ENCODE assay signal across 22 mouse cellular contexts in genomic region chr4:45441778-45442177, GRCm38 (mm10). TPM values are rescaled to one million over a fixed set of nuclear protein-coding genes. Genes with fewer than 3 reads are reported as not detected.
DNase-seq lines count a peak whose midpoint lies in the region; ATAC-seq lines count a peak whose summit lies in the region.
"Had no signal": no experiment of that assay in that cellular context is flagged by ENCODE, and none has a peak within 500 bp of the region (broad histone marks: within the 10 kb centered on the region; RNA-seq: fewer than 3 reads in every experiment).

No protein-coding gene starts in this region.

- 68% methylated on average over 1 of the region's 1 CpGs for WGBS in heart, embryonic 12.5 days
- 67% methylated on average over 1 of the region's 1 CpGs for WGBS in hindbrain, embryonic 10.5 days
- WGBS in hindbrain, embryonic 11.5 days: 53% methylated on average over 1 of the region's 1 CpGs

- H3K27ac ChIP-seq in heart, embryonic 12.5 days (ENCODE audit: poor library complexity, severe bottlenecking): 0 out of 2 replicates have a peak overlapping the region, but pooled peaks have one; percentile 29
- H3K27ac ChIP-seq in hindbrain, embryonic 10.5 days: 0 out of 2 replicates have a peak overlapping the region, but pooled peaks have one; percentile 9
- H3K27ac ChIP-seq in hindbrain, embryonic 11.5 days (ENCODE audit: low read depth, low read length): no peak overlapping the region
- H3K27ac ChIP-seq: hindbrain, embryonic 14.5 days; hindbrain, postnatal 0 days had no signal

- H3K9ac ChIP-seq in heart, embryonic 12.5 days: no peak overlapping the region
- H3K9ac ChIP-seq in hindbrain, embryonic 11.5 days (ENCODE audit: low read depth, low read length): no peak overlapping the region
- H3K9ac ChIP-seq: hindbrain, embryonic 14.5 days had no signal

- no peak overlapping the region for H3K4me2 ChIP-seq in heart, embryonic 12.5 days
- H3K4me2 ChIP-seq in hindbrain, embryonic 11.5 days (replicated peaks; ENCODE audit: low read depth, low read length): no peak overlapping the region
- H3K4me2 ChIP-seq: hindbrain, embryonic 14.5 days had no signal

- peaks cover 93% of the 10 kb centered on the region for H3K4me1 ChIP-seq in heart, embryonic 12.5 days (replicated peaks)
- peaks cover 81% of the 10 kb centered on the region for H3K4me1 ChIP-seq in hindbrain, embryonic 10.5 days (replicated peaks)
- H3K4me1 ChIP-seq in hindbrain, embryonic 11.5 days (replicated peaks; ENCODE audit: control insufficient read depth, insufficient read depth, low read length): peaks cover 6% of the 10 kb centered on the region; the same call in 1 of the 2 replicates

- no peaks in the 10 kb centered on the region; the same call in none of the 2 replicates for H3K27me3 ChIP-seq in heart, embryonic 12.5 days (replicated peaks)
- 0 out of 2 replicates have a peak, but pooled peaks cover 3% of the 10 kb centered on the region for H3K27me3 ChIP-seq in hindbrain, embryonic 10.5 days (ENCODE audit: insufficient read depth, poor library complexity, severe bottlenecking)
- H3K27me3 ChIP-seq in hindbrain, embryonic 11.5 days (ENCODE audit: control insufficient read depth, insufficient read depth, low read length): no peaks in the 10 kb centered on the region
- H3K27me3 ChIP-seq: CH12.LX had no signal

- no peak for DNase-seq in heart, postnatal 4 days
- no peak for DNase-seq in hindbrain, embryonic 10.5 days (ENCODE audit: low spot score)
- DNase-seq in hindbrain, embryonic 11.5 days (ENCODE audit: low spot score): no peak
- peak; percentile 24 for DNase-seq in MN1 (ENCODE audit: low spot score)
- no peak for DNase-seq in cerebellum, adult 18-20 months
- DNase-seq: adrenal gland, adult 2 months; adrenal gland, postnatal 25 days; cerebellum, adult 11-12 months; cerebellum, adult 9-10 months; cerebellum, postnatal 14 days; gastrocnemius, postnatal 25 days; heart, postnatal 14 days; kidney, adult 18-20 months; kidney, adult 9 months had no signal

- H3K36me3 ChIP-seq in heart, embryonic 12.5 days: peaks cover 20% of the 10 kb centered on the region
- peaks cover 26% of the 10 kb centered on the region; the same call in 1 of the 2 replicates for H3K36me3 ChIP-seq in hindbrain, embryonic 10.5 days
- H3K36me3 ChIP-seq in hindbrain, embryonic 11.5 days (ENCODE audit: control insufficient read depth, insufficient read depth, low read length): no peaks in the 10 kb centered on the region
- H3K36me3 ChIP-seq: G1E had no signal

- H3K9me3 ChIP-seq in heart, embryonic 12.5 days (replicated peaks): no peaks in the 10 kb centered on the region
- no peaks in the 10 kb centered on the region for H3K9me3 ChIP-seq in hindbrain, embryonic 10.5 days
- no peaks in the 10 kb centered on the region for H3K9me3 ChIP-seq in hindbrain, embryonic 11.5 days (ENCODE audit: control insufficient read depth, low read length)
- H3K9me3 ChIP-seq: G1E had no signal

- no peak for ATAC-seq in heart, embryonic 12.5 days (ENCODE audit: insufficient number of reproducible peaks, low FRiP score)
- no peak for ATAC-seq in hindbrain, embryonic 11.5 days (ENCODE audit: low FRiP score)
- ATAC-seq: forebrain, embryonic 14.5 days; inflammation-experienced regulatory T-cells, adult 6 months; intestine, embryonic 16.5 days had no signal

- no peak overlapping the region for H3K4me3 ChIP-seq in heart, embryonic 12.5 days
- H3K4me3 ChIP-seq in hindbrain, embryonic 10.5 days: no peak overlapping the region
- H3K4me3 ChIP-seq in hindbrain, embryonic 11.5 days (ENCODE audit: low read depth, low read length): no peak overlapping the region

RNA-seq across cellular contexts. Expression of gene Slc25a51, which starts 33.2 kb away (rescaled TPM):
- polyA plus RNA-seq in heart, embryonic 12.5 days (2016; fragmentation: Nextera tagmentation; extraction: Ambion mirVana): 73.4 and 75.6 TPM in 2 replicates
- total RNA-seq in heart, postnatal 4 days (2021): 100 to 1,000 TPM; 120 to 124 TPM
- polyA plus RNA-seq in hindbrain, embryonic 10.5 days (2016; fragmentation: Nextera tagmentation; extraction: Ambion mirVana): 77.6 and 79.9 TPM in 2 replicates
- polyA plus RNA-seq in hindbrain, embryonic 11.5 days (2014; fragmentation: Nextera tagmentation; extraction: Ambion mirVana): 67.1 and 73.3 TPM in 2 replicates
